Mouse (Mus musculus) right cerebral cortex, adult 2 months (tissue): Measurements from ENCODE around the gene Ttc17.
"Not testable (repeated sequence)": the region's sequence is repeated elsewhere in the genome, so short reads cannot be mapped to it uniquely, and the experiment has no call there.

Experiments used
- DNase-seq, 2 experiments: peaks; one replicate each; pipeline ENCODE4 v3.0.0; 2021 to 2022; ENCODE audit warnings: low spot score in 2 of 2

Ttc17 gene

GRCm38 (mm10) chr2:94406083-94406957, at the start of gene Ttc17:
Gene Ttc17 (minus strand): TSS chr2:94406689.
- DNase-seq = peak; percentile 83 to 84

GRCm38 (mm10) chr2:94449643-94450042, 43.2 kb upstream of the Ttc17 start:
- no peak for DNase-seq

DNA sequence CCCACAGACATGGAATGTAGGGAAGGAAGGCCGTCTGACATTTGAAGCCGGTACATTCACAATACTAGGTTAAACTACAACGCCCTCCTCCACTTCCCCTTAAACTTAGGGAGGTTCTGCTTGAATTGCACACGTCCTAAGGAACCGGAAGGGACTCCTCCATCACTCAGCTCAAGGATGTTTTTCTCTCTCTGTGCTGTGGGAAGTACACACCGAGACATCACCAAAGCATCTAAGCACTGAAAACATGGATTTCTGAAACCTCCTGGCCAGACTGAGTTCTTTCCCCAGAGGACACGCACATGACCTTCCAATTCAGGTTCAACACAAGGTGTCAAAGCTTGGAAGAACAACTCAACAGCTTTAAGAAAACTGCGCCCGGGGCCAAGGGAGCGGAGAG, 30.5 kb upstream of the Ttc17 start:
- no peak for DNase-seq

GRCm38 (mm10) chr2:94435481-94435880, 29.0 kb upstream of the Ttc17 start:
- DNase-seq = no peak

- DNase-seq = no peak
Measured at GRCm38 (mm10) chr2:94434833-94435232, 28.3 kb upstream of the Ttc17 start.

GRCm38 (mm10) chr2:94432214-94432613, 25.7 kb upstream of the Ttc17 start:
- no peak for DNase-seq

GRCm38 (mm10) chr2:94428456-94428855, 22.0 kb upstream of the Ttc17 start:
- no peak for DNase-seq

DNA sequence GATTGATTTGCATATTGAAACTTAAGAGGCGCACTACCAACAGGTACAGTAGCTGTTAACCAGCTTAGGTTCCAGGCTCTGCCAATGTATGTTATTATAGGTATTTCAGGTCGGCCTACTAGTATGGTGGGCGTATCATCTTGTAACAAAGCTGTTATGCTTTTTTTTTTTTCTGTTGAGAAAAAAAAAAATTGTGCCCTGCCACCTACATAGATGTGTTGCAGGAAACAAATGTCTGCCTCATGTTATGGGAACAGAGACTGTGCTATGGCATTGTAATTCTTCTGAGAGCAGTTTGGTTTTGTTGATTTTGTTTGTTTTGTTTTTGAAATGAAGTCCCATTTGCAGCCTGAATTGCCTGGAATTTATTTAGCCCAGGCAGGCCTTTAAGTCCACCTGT, 952 bp upstream of the Ttc17 start:
- no peak for DNase-seq

- no peak for DNase-seq
Measured at GRCm38 (mm10) chr2:94407021-94407420, 532 bp upstream of the Ttc17 start.

GRCm38 (mm10) chr2:94405397-94406082, 949 bp downstream of the Ttc17 start:
- peak; percentile 42 to 52 for DNase-seq

DNA sequence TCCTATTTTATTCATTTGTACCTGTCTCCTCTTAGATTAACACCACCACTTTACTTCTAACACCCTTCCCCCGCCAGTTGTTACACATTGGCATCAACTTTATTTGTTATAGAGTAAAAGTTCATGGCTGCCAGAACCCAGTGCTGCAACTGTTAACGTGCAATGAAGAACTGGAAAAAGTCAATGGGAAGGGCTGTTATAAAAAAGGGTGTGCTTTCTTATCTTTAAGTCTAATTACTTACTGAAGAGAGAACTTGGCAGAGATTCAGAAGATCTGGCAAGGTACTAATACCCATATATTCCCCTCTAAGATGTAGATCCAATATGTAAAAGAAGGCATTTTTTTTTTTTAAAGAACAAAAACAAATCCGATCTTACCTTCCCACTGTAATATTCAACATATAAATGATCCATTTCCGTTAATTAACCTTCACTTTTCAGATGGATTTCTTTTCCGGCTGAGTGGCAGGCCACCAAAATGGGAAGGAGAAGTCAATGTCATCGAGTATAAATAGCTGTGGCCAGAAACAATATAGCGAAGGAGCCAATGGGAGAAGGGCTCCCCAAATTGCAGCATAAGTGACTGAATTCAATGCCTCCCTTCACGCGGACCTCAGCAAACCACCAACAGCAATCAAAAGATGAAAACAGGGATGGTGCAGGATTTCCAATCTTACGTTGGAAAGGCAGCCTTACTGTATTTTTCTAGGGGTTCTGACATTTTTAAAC, 1.8 kb downstream of the Ttc17 start:
- no peak for DNase-seq

DNA sequence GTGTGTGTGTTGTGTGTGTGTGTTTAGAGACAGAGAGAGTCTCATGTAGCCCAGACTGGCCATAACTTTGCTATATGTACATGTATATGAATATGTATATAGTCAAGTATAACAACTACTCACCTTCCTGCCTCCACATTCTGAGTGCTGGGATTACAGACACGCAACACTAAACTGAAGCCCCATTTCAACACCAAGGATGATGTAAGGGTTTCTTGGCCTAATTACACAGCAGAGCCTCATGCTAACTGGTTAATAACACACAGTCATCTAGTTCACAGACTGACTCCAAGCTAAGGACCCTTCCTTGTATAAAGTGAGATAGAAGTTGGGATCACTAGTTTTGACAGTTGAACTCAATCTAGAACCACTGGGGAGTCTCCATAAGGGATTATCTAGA, 3.9 kb downstream of the Ttc17 start:
- no peak for DNase-seq

GRCm38 (mm10) chr2:94402096-94402495, 4.4 kb downstream of the Ttc17 start:
- DNase-seq = no peak

DNA sequence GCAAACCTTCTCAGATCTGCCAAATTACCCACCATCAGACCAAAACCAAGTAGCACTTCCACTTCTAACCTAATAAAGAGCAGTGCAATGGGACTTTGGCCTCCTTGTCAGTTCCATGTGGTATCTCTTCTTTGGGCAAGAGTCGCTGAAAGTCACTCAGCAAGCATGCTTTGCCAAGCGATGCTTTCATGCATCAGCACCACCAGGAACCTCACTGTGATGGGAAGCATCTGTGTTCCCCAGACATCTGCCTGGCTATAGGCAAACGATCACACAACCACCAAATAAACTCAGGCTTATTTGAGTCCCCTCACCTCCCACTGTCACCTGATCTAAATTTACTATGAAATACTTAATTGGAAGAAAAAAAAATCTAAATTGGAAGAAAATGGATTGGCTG, 5.5 kb downstream of the Ttc17 start:
- no peak for DNase-seq

DNA sequence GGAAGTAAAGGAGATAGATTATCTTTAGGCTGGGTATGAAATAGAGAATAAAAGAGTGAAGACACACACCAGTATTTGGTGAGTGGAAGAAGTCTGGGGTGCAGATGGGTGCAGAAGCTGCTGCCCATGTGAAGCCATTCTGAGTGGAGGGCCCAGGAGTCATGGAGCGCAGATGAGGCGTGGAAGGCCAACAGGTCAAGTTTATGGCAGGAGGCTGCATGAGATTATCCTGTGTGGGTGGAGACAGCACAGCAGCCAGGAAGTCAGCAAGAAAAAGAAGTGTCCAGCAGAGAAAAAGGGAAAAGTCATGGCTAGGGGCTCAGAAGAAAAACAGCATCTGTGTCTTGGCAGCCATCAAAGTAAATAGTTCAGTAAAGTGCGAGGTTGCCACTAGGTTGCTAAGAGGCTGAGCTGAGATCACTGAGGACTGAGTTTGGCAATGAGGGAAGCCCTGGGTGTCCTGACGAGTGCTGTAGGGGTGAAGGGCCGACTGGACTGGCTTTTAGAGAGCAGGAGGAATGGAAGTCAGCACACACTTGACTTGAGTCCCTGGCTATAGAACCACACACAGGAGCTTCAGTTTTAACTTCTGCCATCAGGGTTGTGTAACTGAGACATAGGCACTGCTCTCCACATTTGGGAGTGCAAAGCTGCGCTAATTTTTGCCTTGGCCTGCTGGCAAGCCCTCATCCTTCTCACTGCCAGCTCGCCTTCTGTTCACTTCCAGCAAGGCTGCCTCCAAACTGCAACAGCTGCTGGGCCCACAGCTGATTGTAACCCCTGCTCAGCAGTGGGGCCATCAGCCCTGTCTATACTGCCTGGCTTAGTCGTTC, 8.1 kb downstream of the Ttc17 start:
- DNase-seq = peak; percentile 56 to 68

- DNase-seq = no peak
Measured at GRCm38 (mm10) chr2:94397453-94397852, 9.0 kb downstream of the Ttc17 start.

- DNase-seq = no peak
Measured at GRCm38 (mm10) chr2:94396325-94396724, 10.2 kb downstream of the Ttc17 start.

DNA sequence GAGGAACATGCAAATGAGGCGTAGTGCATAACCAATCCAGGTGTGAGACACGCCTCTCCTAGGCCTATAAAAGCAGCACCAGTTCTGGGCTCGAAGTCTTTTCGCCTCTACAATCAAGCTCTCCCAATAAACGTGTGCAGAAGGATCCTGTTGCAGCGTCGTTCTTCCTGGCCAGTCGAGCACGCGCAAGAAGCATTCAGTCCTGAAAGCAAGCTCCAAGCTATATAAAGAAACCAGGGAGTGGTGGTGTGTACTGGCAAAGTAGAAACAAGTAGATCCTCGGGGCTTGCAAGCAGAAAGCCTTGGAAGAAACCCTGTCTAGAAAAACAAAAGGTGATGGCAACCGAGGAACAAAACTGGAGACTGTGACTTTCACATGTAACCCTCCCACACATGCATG, 15.4 kb downstream of the Ttc17 start:
- DNase-seq = not testable (repeated sequence)

GRCm38 (mm10) chr2:94389000-94389399, 17.5 kb downstream of the Ttc17 start:
- no peak for DNase-seq

DNA sequence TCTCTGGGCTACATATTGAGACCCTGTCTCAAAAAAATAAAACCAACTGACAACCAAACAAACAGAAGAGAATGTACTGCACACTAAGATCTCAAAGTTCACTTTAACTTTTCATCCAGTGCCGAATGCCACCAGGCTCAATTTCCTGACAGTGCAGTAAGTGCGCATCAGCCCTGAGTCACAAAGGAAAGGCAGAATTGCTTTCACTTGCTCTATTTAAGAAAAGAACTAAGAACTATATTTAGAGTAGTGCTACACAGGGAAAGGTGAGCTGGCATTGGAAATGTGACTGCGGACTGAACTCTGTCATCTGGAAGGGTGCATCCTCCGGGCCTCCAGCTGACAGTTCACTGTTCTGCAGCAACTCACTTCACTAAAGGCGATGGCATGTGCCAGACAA, 18.6 kb downstream of the Ttc17 start:
- no peak for DNase-seq

- not testable (repeated sequence) for DNase-seq
Measured at GRCm38 (mm10) chr2:94384483-94384882, 22.0 kb downstream of the Ttc17 start.
